Mouse (Mus musculus) intestine, embryonic 15.5 days (tissue): ENCODE measurements around the gene Enpp3. TPM values are rescaled to one million over a fixed set of nuclear protein-coding genes. Genes with fewer than 3 reads are reported as not detected.
"Not testable (repeated sequence)": the region's sequence is repeated elsewhere in the genome, so short reads cannot be mapped to it uniquely, and the experiment has no call there.

Source experiments
- ATAC-seq: fragments of 200-750 bp; cut with Nextera tagmentation; 2 replicates; pipeline ENCODE4 v1.8.0; 2017; ENCODE audit warnings: moderate TSS enrichment, moderate library complexity
- H3K27ac ChIP-seq: fragments of 300-500 bp; sonication (generic); 2 replicates; pipeline ENCODE4 v1.5.1; 2015; ENCODE audit warnings: mild to moderate bottlenecking, inconsistent platforms
- H3K27me3 ChIP-seq: fragments of 300-500 bp; sonication (generic); replicated peaks from 2 replicates; pipeline ENCODE4 v1.6.1; 2015; ENCODE audit warnings: inconsistent platforms
- H3K36me3 ChIP-seq: fragments of 300-500 bp; sonication (generic); 2 replicates; pipeline ENCODE4 v1.6.1; 2015; ENCODE audit warnings: inconsistent platforms
- H3K4me1 ChIP-seq: fragments of 300-500 bp; sonication (generic); replicated peaks from 2 replicates; pipeline ENCODE4 v1.6.1; 2015; ENCODE audit warnings: inconsistent platforms
- H3K4me2 ChIP-seq: fragments of 300-500 bp; sonication (generic); replicated peaks from 2 replicates; pipeline ENCODE4 v1.6.1; 2015; ENCODE audit warnings: mild to moderate bottlenecking, inconsistent platforms
- H3K4me3 ChIP-seq: fragments of 300-500 bp; sonication (generic); replicated peaks from 2 replicates; pipeline ENCODE4 v1.5.1; 2015; ENCODE audit warnings: inconsistent platforms
- H3K9ac ChIP-seq: fragments of 300-500 bp; sonication (generic); 2 replicates; pipeline ENCODE4 v1.6.1; 2015; ENCODE audit warnings: inconsistent platforms
- H3K9me3 ChIP-seq: fragments of 300-500 bp; sonication (generic); 2 replicates; pipeline ENCODE4 v1.6.1; 2016; ENCODE audit warnings: inconsistent platforms
- WGBS: fragments of 180-500 bp; shearing (Covaris S2); methylation state at CpG from one replicate; pipeline ENCODE4 v1.1.7; 2015; 5-methylcytosine and 5-hydroxymethylcytosine counted together
- polyA plus RNA-seq: library from polyadenylated mRNA; unstranded; fragments of >200 nt; fragmentation: Nextera tagmentation; extraction: Ambion mirVana; gene quantifications from 2 replicates; pipeline ENCODE4 v1.2.1, GENCODE M21; 2015

Enpp3 gene
- polyA plus RNA-seq, 1 experiment from 2014 or later, result 13.1 TPM

GRCm38 (mm10) chr10:24819526-24819925, 23.1 kb downstream of the Enpp3 start:
- no peaks in the 10 kb centered on the region for H3K9me3 ChIP-seq
- no peak overlapping the region for H3K27ac ChIP-seq
- no peaks in the 10 kb centered on the region for H3K27me3 ChIP-seq
- H3K36me3 ChIP-seq, result no peaks in the 10 kb centered on the region
- H3K4me2 ChIP-seq, result no peak overlapping the region
- peaks cover 5% of the 10 kb centered on the region; the same call in 1 of the 2 replicates for H3K4me1 ChIP-seq
- no peak for ATAC-seq
- H3K9ac ChIP-seq, result no peak overlapping the region
- 76% methylated on average over 3 of the region's 3 CpGs for WGBS
- no peak overlapping the region for H3K4me3 ChIP-seq

GRCm38 (mm10) chr10:24810639-24811038, 32.0 kb downstream of the Enpp3 start:
- no peaks in the 10 kb centered on the region for H3K9me3 ChIP-seq
- no peaks in the 10 kb centered on the region for H3K36me3 ChIP-seq
- H3K27me3 ChIP-seq, result no peaks in the 10 kb centered on the region
- H3K4me2 ChIP-seq, result no peak overlapping the region
- H3K9ac ChIP-seq, result no peak overlapping the region
- 0 out of 2 replicates have a peak, but pooled peaks cover 3% of the 10 kb centered on the region for H3K4me1 ChIP-seq
- no peak overlapping the region for H3K27ac ChIP-seq
- ATAC-seq, result peak; percentile 8; the same call in 1 of the 2 replicates
- WGBS, result 63% methylated on average over 10 of the region's 10 CpGs
- no peak overlapping the region for H3K4me3 ChIP-seq

GRCm38 (mm10) chr10:24806756-24807155, 35.9 kb downstream of the Enpp3 start:
- no peaks in the 10 kb centered on the region for H3K36me3 ChIP-seq
- 0 out of 2 replicates have a peak, but pooled peaks cover 3% of the 10 kb centered on the region for H3K4me1 ChIP-seq
- H3K27ac ChIP-seq, result no peak overlapping the region
- H3K4me2 ChIP-seq, result no peak overlapping the region
- H3K9ac ChIP-seq, result no peak overlapping the region
- WGBS, result 86% methylated on average over 5 of the region's 5 CpGs
- H3K4me3 ChIP-seq, result no peak overlapping the region
- no peak for ATAC-seq
- no peaks in the 10 kb centered on the region for H3K27me3 ChIP-seq
- H3K9me3 ChIP-seq, result no peaks in the 10 kb centered on the region

GRCm38 (mm10) chr10:24805876-24806275, 36.7 kb downstream of the Enpp3 start:
- Histone ChIP-seq H3K4me3 (no peak overlapping the region), H3K27ac (no peak overlapping the region), H3K27me3 (no peaks in the 10 kb centered on the region), H3K9me3 (no peaks in the 10 kb centered on the region), H3K36me3 (no peaks in the 10 kb centered on the region), H3K4me2 (no peak overlapping the region), H3K9ac (no peak overlapping the region), H3K4me1 (0 out of 2 replicates have a peak, but pooled peaks cover 3% of the 10 kb centered on the region)
- WGBS, result 94% methylated on average over 10 of the region's 10 CpGs
- ATAC-seq, result no peak

- no peak overlapping the region for H3K27ac ChIP-seq
- no peaks in the 10 kb centered on the region for H3K27me3 ChIP-seq
- 80% methylated on average over 2 of the region's 2 CpGs for WGBS
- no peak overlapping the region for H3K4me3 ChIP-seq
- H3K36me3 ChIP-seq, result no peaks in the 10 kb centered on the region
- H3K9me3 ChIP-seq, result no peaks in the 10 kb centered on the region
- H3K4me1 ChIP-seq, result 0 out of 2 replicates have a peak, but pooled peaks cover 3% of the 10 kb centered on the region
- no peak overlapping the region for H3K4me2 ChIP-seq
- no peak for ATAC-seq
- H3K9ac ChIP-seq, result no peak overlapping the region
Observed at GRCm38 (mm10) chr10:24805173-24805572, 37.5 kb downstream of the Enpp3 start.

- WGBS, result 81% methylated on average over 2 of the region's 2 CpGs
- H3K27me3 ChIP-seq, result not testable (repeated sequence)
Observed at GRCm38 (mm10) chr10:24802742-24803244, 39.8 kb downstream of the Enpp3 start.

GRCm38 (mm10) chr10:24801796-24802195, 40.8 kb downstream of the Enpp3 start:
- H3K4me1 ChIP-seq, result no peaks in the 10 kb centered on the region
- H3K36me3 ChIP-seq, result no peaks in the 10 kb centered on the region
- no peak overlapping the region for H3K27ac ChIP-seq
- 89% methylated on average over 2 of the region's 2 CpGs for WGBS
- H3K9me3 ChIP-seq, result no peaks in the 10 kb centered on the region
- H3K27me3 ChIP-seq, result no peaks in the 10 kb centered on the region
- H3K4me2 ChIP-seq, result no peak overlapping the region
- H3K9ac ChIP-seq, result no peak overlapping the region
- H3K4me3 ChIP-seq, result no peak overlapping the region
- no peak for ATAC-seq

More at GRCm38 (mm10) chr10:24802742-24803244, 39.8 kb downstream of the Enpp3 start:
- H3K4me3 ChIP-seq, H3K9me3 ChIP-seq, H3K4me1 ChIP-seq, H3K4me2 ChIP-seq, H3K9ac ChIP-seq, ATAC-seq, H3K36me3 ChIP-seq, H3K27ac ChIP-seq: not testable (repeated sequence)

- Histone ChIP-seq H3K9me3 (no peaks in the 10 kb centered on the region), H3K4me1 (no peaks in the 10 kb centered on the region), H3K4me2 (no peak overlapping the region), H3K36me3 (no peaks in the 10 kb centered on the region), H3K27ac (no peak overlapping the region), H3K27me3 (no peaks in the 10 kb centered on the region), H3K4me3 (no peak overlapping the region), H3K9ac (no peak overlapping the region)
- no peak for ATAC-seq
- WGBS, result 51% methylated on average over 5 of the region's 5 CpGs
Observed at GRCm38 (mm10) chr10:24797246-24797645, 45.4 kb downstream of the Enpp3 start.

GRCm38 (mm10) chr10:24792756-24793155, 49.9 kb downstream of the Enpp3 start:
- 88% methylated on average over 7 of the region's 7 CpGs for whole genome bisulfite sequencing
- no peaks in the 10 kb centered on the region for H3K27me3 ChIP-seq
- no peak for ATAC-seq

GRCm38 (mm10) chr10:24789747-24790545, 52.7 kb downstream of the Enpp3 start:
- 76% methylated on average over 11 of the region's 11 CpGs for WGBS
- H3K9me3 ChIP-seq, result no peaks in the 10 kb centered on the region
- H3K9ac ChIP-seq, result no peak overlapping the region
- no peak overlapping the region for H3K27ac ChIP-seq
- H3K36me3 ChIP-seq, result no peaks in the 10 kb centered on the region
- no peaks in the 10 kb centered on the region for H3K27me3 ChIP-seq
- H3K4me3 ChIP-seq, result no peak overlapping the region
- no peaks in the 10 kb centered on the region for H3K4me1 ChIP-seq
- no peak overlapping the region for H3K4me2 ChIP-seq
- ATAC-seq, result peak; percentile 53

More at GRCm38 (mm10) chr10:24792756-24793155, 49.9 kb downstream of the Enpp3 start:
- H3K4me3 ChIP-seq, result no peak overlapping the region
- H3K4me1 ChIP-seq, result no peaks in the 10 kb centered on the region
- H3K27ac ChIP-seq, result no peak overlapping the region
- H3K36me3 ChIP-seq, result no peaks in the 10 kb centered on the region
- no peak overlapping the region for H3K9ac ChIP-seq
- no peaks in the 10 kb centered on the region for H3K9me3 ChIP-seq
- H3K4me2 ChIP-seq, result no peak overlapping the region

GRCm38 (mm10) chr10:24785345-24785744, 57.3 kb downstream of the Enpp3 start:
- Histone ChIP-seq H3K4me1 (no peaks in the 10 kb centered on the region), H3K4me2 (no peak overlapping the region), H3K4me3 (no peak overlapping the region), H3K27ac (no peak overlapping the region), H3K27me3 (no peaks in the 10 kb centered on the region), H3K9me3 (no peaks in the 10 kb centered on the region), H3K36me3 (no peaks in the 10 kb centered on the region), H3K9ac (no peak overlapping the region)
- WGBS, result 83% methylated on average over 4 of the region's 4 CpGs
- no peak for ATAC-seq

- H3K4me1 ChIP-seq, result no peaks in the 10 kb centered on the region
- no peak overlapping the region for H3K4me3 ChIP-seq
- H3K27ac ChIP-seq, result no peak overlapping the region
- 92% methylated on average over 9 of the region's 9 CpGs for WGBS
- no peaks in the 10 kb centered on the region for H3K27me3 ChIP-seq
- H3K4me2 ChIP-seq, result no peak overlapping the region
- H3K9me3 ChIP-seq, result no peaks in the 10 kb centered on the region
- H3K36me3 ChIP-seq, result no peaks in the 10 kb centered on the region
- ATAC-seq, result no peak
- no peak overlapping the region for H3K9ac ChIP-seq
Observed at GRCm38 (mm10) chr10:24784624-24785276, 57.9 kb downstream of the Enpp3 start.
